Mouse (Mus musculus) layer of hippocampus, adult 2 months (tissue): Measurements from ENCODE around the gene Fam32a. TPM values are rescaled to one million over a fixed set of nuclear protein-coding genes. Genes with fewer than 3 reads are reported as not detected.
A peak's percentile ranks its signal among the peaks of the same experiment; 100 is the strongest.

ENCODE experiments used
- DNase-seq, 2 experiments: peaks; one replicate each; pipeline ENCODE4 v3.0.0; 2022; ENCODE audit warnings: low spot score in 2 of 2
- H3K27ac ChIP-seq: fragments of 200-600 bp; 2 replicates; pipeline ENCODE4 v1.8.1; 2022
- H3K4me3 ChIP-seq: fragments of 200-600 bp; 2 replicates; pipeline ENCODE4 v1.8.1; 2022; ENCODE audit warnings: mild to moderate bottlenecking
- CTCF ChIP-seq: fragments of 200-600 bp; conservative IDR thresholded peaks from 2 replicates; pipeline ENCODE4 v1.8.1; 2022; ENCODE audit warnings: antibody characterized with exemption, mild to moderate bottlenecking, moderate library complexity
- total RNA-seq, 2 experiments: library from RNA; stranded (reverse); gene quantifications; 2 replicates each; pipeline ENCODE4 v1.2.3; 2021

Gene Fam32a
- total RNA-seq, 2 experiments from 2014 or later, result 56.1 to 63.4 TPM

DNA sequence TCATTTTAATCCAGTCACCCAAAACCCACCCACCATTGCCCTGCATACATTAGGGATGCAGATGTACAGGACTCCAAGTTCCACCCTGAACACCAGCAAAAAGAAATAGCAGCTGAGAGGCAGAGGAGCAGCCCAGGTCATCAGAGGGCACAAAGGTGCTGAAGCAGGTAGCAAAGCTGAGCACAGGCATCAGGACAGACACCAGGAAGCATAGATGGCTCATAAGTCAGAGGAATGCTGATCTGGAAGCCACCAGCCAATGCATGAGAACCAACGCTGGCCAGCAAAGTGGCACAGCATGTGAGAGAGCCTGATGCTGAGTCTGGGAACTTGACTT is 38.3 kb downstream of the Fam32a start:
- H3K27ac ChIP-seq, result no peak overlapping the region
- DNase-seq, result no peak
- TF ChIP-seq CTCF, result no peak
- H3K4me3 ChIP-seq, result no peak overlapping the region

DNA sequence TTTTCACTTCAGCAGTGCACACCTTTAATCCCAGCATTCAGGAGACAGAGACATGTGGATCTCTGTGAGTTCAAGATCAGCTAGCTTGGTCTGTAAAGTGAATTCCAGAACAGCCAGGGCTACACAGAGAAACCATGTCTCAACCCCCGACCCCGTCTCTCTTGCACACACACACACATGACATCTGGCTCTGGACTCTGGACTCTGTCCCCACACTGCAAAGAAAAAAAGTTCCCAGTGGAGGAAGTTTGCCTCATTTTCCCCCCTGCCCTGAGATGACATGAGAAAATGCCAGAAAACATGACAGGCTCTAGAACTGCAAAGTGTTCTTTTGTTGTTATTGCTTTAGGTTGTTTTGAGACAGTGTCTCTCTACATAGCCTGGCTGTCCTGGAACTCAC is 40.3 kb downstream of the Fam32a start:
- DNase-seq, result no peak

DNA sequence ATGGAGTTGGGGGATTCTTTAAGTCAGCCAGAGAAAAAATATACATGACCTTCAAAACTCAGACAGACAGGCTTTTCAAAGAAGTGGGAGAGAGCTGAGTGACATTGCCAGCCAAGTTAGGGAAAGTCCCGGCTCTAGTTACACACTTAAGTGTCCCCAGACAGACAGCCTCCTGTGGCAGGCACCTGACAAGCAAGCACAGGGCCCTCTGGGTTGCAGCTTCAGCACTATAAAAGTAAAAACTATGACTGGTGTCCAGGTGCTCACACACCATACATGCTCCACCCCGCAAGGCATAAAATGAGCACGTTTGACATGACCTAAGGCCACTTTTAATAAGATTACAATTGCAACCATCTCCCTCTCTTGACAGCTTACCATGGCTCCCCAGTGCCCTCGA is 41.1 kb downstream of the Fam32a start:
- Histone ChIP-seq H3K27ac (no peak overlapping the region), H3K4me3 (no peak overlapping the region)
- DNase-seq, result no peak
- TF ChIP-seq CTCF, result no peak

More for the DNA sequence above, 40.3 kb downstream of the Fam32a start:
- Histone ChIP-seq H3K4me3 (no peak overlapping the region), H3K27ac (no peak overlapping the region)
- no peak for TF ChIP-seq CTCF

DNA sequence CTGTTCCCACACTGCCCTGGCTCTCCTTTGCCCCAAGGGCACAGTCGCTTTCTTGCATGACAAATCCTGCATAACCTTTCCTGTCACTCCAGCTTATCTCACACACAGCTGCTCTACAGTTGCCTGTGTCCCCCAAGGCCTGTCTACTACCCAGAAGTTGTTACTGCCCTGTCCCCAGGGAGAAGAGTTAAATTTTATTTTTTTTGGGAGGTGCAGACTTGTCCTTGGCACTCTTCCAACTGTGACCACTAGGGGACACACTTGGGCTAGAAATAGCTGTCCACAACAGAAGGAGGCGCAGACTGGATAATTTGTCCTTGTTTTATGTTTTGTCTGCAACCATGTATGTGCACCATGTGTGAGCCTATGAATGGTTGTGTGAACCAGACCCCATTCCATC is 41.5 kb downstream of the Fam32a start:
- peak; percentile 76 for TF ChIP-seq CTCF
- peak; percentile 12 to 38 for DNase-seq
- no peak overlapping the region for H3K4me3 ChIP-seq
- H3K27ac ChIP-seq, result no peak overlapping the region

DNA sequence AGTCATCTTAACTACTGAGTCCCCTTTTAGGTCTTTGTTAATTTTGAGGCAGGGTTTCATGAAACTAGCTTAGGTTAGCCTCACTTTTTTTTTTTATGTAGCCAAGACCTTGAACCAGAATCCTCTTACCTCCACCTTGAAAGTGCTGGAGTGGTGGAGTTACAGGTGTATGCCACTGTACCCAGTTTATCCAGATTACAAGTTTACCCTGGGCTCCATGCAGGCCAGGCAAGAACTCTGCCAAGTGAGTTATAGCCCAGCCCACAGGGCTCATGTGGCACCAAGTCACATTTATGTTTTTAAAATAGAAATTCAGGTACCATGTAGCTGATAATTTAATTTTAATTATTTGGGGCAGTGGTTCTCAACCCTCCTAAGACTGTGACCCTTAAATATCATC is 41.9 kb downstream of the Fam32a start:
- Histone ChIP-seq H3K27ac (no peak overlapping the region), H3K4me3 (no peak overlapping the region)
- no peak for TF ChIP-seq CTCF
- no peak for DNase-seq

DNA sequence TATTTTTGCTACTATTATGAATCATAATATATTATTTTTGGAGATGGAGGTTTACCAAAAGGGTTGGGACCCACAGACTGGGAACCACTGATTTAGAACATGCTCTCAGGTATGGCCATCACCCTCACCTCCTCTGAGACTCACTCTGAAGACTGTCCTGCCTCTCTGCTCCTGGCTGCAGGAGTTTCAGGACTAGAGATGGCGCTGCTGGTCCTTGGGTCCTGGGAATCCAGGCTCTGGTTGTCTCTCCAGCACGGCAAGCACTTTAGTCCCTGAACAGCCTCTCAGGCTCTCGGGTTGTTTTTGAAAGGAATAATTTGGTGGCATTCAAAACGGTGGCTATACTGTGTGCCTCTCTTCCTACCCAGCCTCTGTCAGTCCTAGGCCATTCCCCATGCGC is 42.3 kb downstream of the Fam32a start:
- H3K4me3 ChIP-seq, result no peak overlapping the region
- H3K27ac ChIP-seq, result no peak overlapping the region
- peak; percentile 62 for TF ChIP-seq CTCF
- DNase-seq, result no peak

DNA sequence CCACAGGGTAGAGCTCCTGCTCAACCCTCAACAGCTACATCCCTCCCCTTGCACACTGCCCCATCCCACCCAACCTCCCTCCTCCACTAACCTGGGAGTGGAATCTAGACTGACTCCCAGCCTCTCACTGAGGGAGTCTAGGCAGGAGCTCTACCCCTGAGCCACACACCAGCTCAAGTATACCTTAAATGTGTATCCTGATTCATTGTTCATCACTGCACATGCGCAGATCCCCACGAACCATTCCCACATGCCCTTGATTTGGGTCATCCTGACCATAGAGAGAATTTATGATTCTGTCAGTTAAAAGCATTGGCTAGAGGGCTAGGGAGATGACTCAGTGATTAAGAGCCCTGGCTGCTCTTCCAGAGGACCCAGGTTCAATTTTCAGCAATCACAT is 43.2 kb downstream of the Fam32a start:
- no peak for DNase-seq
- no peak overlapping the region for H3K4me3 ChIP-seq
- no peak overlapping the region for H3K27ac ChIP-seq
- no peak for TF ChIP-seq CTCF

DNA sequence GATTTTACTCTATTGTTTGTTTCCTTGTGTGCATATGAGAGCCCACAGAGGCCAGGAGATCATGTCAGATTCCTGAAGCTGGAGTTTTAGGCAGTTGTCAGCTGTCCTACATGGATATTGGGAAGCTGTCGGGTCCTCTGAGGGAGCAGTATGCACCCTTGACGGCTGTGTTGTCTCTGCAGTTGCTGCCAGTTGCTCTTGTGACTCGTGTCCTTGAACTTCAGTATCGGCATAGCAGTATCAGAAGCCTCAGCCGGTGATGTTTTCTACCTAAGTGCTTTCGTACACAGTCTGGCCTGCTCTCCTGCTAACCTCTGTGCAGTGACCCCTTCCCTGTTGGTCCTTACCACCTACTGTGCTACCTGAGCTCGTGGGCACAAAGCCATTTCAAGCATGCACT is 43.9 kb downstream of the Fam32a start:
- no peak for DNase-seq
- H3K4me3 ChIP-seq, result no peak overlapping the region

DNA sequence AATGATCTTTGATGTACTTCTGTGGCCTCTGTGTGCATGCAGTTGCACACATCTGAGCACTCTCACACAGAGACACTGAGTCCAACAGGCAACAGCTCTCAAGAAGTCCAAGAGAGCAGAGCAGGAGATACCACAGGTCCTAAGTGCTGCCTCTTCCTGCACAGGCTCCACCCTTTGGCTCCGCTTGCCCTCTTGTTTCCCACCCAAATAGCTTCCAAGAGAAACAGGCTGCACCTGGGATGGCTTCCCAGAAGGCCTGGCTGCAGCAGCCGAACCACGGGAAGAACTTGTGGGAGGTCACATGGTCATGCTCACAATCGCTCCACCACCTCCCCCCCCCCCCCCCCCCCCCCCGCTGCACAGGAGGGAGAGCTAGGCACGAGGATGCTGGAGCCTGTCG is 45.8 kb downstream of the Fam32a start:
- no peak for DNase-seq
- Histone ChIP-seq H3K27ac (peak overlapping the region; percentile 32; the same call in 1 of the 2 replicates), H3K4me3 (no peak overlapping the region)
- no peak for TF ChIP-seq CTCF

More for the DNA sequence above, 43.9 kb downstream of the Fam32a start:
- no peak overlapping the region for H3K27ac ChIP-seq
- TF ChIP-seq CTCF, result no peak

DNA sequence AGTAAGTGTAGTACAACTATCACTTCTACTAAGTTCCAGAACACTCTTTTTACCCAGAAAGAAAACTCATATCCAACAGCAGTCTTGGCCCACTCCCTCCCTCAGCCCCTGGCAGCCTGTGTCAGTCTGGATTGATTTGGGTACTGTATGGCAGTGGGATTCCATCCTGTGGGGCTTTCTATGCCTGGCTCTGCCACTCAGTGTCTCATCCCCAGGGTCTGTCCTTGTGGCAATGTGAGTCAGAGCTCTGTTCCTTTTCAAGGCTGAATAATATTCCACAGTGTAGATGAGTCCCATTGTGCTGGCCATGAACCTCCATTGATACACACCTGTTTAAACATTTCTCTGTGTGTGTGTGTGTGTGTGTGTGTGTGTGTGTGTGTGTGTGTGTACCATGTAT is 47.1 kb downstream of the Fam32a start:
- no peak for DNase-seq
- no peak overlapping the region for H3K27ac ChIP-seq
- no peak overlapping the region for H3K4me3 ChIP-seq
- no peak for TF ChIP-seq CTCF

DNA sequence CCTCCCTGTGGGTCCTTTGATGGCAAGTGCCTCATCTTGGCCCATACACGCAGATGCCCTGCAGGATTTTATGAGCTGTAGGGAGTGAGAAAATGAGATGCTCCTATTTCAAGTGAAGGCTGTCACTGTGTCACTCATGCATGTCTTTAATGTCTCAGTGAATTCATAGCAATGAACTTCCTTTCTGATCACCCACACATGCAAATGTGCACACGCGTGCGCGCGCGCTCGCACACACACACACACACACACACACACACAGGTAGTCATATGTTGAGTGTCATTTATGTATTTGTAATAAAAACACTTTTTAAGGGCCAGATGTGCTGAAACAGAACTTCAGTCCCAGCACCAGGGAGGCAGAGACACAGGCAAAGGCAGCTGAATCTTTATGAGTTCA is 47.6 kb downstream of the Fam32a start:
- Histone ChIP-seq H3K4me3 (no peak overlapping the region), H3K27ac (no peak overlapping the region; the same call in 1 of the 2 replicates)
- TF ChIP-seq CTCF, result no peak
- DNase-seq, result no peak

DNA sequence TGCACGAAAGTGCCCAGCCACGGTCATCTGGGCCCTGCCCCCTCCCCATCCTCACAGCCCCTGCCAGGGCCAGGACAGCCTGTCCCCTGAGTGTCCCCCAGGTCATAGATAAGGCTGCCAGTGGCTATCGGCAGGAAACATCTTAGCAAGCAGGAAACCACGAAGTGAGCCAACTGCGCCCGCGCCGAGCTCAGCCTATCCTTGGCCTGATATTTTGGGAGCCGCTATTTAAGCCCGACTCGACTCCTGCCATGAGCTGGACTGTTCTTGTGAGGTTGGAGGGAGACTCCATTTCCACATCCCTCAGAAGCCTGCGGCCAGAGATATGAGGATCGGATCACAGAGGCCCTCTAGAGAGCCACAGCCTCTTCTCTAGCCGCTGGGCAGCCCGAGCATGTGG is 48.8 kb downstream of the Fam32a start:
- H3K4me3 ChIP-seq, result no peak overlapping the region
- TF ChIP-seq CTCF, result no peak
- H3K27ac ChIP-seq, result peak overlapping the region; percentile 76
- no peak for DNase-seq

DNA sequence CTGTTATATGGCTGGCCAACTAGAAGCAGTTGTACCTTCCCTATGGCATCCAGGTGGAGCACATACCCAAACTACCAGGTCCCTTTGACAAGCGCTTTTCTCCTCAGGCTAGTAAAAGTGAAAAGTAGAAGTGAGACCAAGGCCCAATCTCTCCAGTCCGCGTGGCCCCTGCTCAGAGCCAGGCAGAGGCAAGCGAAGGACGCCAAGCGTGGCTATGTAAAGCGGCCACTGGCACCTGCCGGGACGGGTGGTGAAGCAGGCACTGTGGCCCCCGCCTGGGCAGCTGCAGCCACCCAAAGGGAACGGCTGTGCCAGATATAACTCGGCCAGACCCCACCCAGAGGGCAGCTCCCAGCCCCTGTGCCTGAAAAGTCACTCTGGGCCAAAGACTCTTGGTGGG is 51.1 kb downstream of the Fam32a start:
- no peak overlapping the region for H3K27ac ChIP-seq
- no peak for DNase-seq
- TF ChIP-seq CTCF, result no peak
- H3K4me3 ChIP-seq, result no peak overlapping the region

DNA sequence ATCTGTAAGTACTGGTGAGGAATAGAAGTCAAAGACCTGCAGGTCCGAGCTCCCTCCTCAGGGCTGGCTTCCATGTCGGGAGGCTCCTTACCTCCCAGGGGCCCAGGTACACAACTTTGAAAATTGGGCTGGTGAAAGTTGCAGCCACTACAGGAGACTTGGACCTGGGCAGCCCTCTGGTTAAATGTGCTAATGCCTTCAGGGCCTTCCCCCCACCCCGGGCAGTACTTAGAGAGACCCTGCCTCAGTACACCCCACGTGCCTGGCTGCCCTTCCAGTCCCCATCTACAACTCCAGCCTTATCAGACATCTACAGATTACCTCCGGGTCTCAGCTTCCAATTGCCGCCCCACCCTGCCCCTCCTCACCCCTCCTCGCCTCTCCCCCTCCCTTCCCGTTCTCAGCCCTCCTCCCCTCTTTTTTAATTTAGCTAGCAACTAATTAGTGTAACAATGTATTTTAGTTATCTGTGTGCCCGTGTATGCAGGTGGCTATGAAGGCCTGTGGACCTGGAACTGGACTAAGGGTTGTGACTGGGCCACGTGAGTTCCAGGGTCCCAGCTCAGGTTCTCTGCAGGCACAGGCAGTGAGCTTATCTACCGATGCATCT is 51.6 kb downstream of the Fam32a start:
- TF ChIP-seq CTCF, result no peak
- Histone ChIP-seq H3K4me3 (no peak overlapping the region), H3K27ac (no peak overlapping the region)
- no peak for DNase-seq

DNA sequence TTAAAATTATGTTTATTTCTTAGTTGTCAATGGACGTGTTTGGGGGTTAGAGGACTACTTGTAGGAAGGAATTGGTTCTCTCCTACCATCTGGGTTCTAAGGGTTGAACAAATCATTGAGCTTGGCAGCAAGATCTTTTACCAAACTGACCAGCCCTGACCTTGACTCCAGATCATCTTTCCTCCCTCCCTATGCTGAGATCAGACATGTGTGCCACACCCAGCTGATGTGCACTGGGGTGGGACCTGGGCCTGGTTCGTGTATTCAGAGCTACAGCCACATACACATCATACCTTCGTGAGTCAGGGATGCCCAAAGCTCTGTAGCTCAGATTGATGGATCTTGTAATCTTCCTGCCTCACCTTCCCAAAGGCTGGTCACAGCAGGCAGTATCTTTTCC is 52.2 kb downstream of the Fam32a start:
- H3K27ac ChIP-seq, result no peak overlapping the region
- TF ChIP-seq CTCF, result no peak
- H3K4me3 ChIP-seq, result no peak overlapping the region
- DNase-seq, result no peak
